Mouse (Mus musculus) CH12.LX (cell line): ENCODE data around the gene Grrp1. TPM values are rescaled to one million over a fixed set of nuclear protein-coding genes. Genes with fewer than 3 reads are reported as not detected.

ENCODE experiments used
- DNase-seq: peaks from one replicate; pipeline ENCODE4 v3.0.0-alpha.2; 2013; ENCODE audit errors: extremely low read depth
- H3K27ac ChIP-seq: 2 replicates; pipeline ENCODE4 v1.5.1; 2012; ENCODE audit warnings: low read depth, mild to moderate bottlenecking, control low read depth, moderate library complexity; ENCODE audit not compliant: insufficient read depth
- H3K27me3 ChIP-seq: replicated peaks from 2 replicates; pipeline ENCODE3; 2012; ENCODE audit warnings: inconsistent platforms
- H3K36me3 ChIP-seq, 2 experiments: replicated peaks in 1 of 2; 2 replicates each; pipeline versions ENCODE3 to v1.6.1; 2012; ENCODE audit warnings: inconsistent platforms in 1 of 2, low read length in 1 of 2, mild to moderate bottlenecking in 1 of 2, mixed read lengths in 1 of 2, moderate library complexity in 1 of 2; ENCODE audit not compliant: control insufficient read depth in 1 of 2, insufficient read depth in 1 of 2
- H3K4me1 ChIP-seq, 2 experiments: 2 replicates each; pipeline ENCODE4 v1.6.1; 2012; ENCODE audit warnings: inconsistent platforms in 1 of 2, moderate library complexity in 1 of 2; ENCODE audit not compliant: insufficient read depth in 2 of 2, control insufficient read depth in 1 of 2
- H3K4me2 ChIP-seq: 2 replicates; pipeline ENCODE4 v1.6.1; 2012; ENCODE audit warnings: low read depth, mild to moderate bottlenecking, control low read depth; ENCODE audit not compliant: poor library complexity, insufficient read depth, severe bottlenecking
- H3K4me3 ChIP-seq, 3 experiments: fragments of 150-350 bp in 1 of 3; sonication (generic) in 1 of 3; replicated peaks in 1 of 3; 2 replicates each; pipeline versions ENCODE3 to v1.5.1; 2011 to 2012; ENCODE audit warnings: low read depth in 2 of 3, low read length in 2 of 3, mild to moderate bottlenecking in 2 of 3, moderate library complexity in 2 of 3, control low read depth in 1 of 3, improper control_type of control experiment in 1 of 3, inconsistent platforms in 1 of 3, mixed read lengths in 1 of 3; ENCODE audit not compliant: poor library complexity in 1 of 3
- H3K79me2 ChIP-seq: replicated peaks from 2 replicates; pipeline ENCODE4 v1.6.1; 2012; ENCODE audit warnings: mild to moderate bottlenecking, moderate library complexity; ENCODE audit not compliant: control insufficient read depth, poor library complexity, insufficient read depth, severe bottlenecking; ENCODE audit errors: extremely low read depth
- H3K9ac ChIP-seq: 2 replicates; pipeline ENCODE4 v1.6.1; 2012; ENCODE audit warnings: low read depth, mild to moderate bottlenecking, control low read depth, moderate library complexity; ENCODE audit not compliant: insufficient read depth
- H3K9me3 ChIP-seq: replicated peaks from 2 replicates; pipeline ENCODE3; 2012; ENCODE audit warnings: low read length, inconsistent platforms, mixed read lengths
- CHD2 ChIP-seq: IDR thresholded peaks from 2 replicates; pipeline ENCODE4 v1.6.1; 2011; ENCODE audit warnings: low read length, improper control_type of control experiment
- CTCF ChIP-seq, 2 experiments: IDR thresholded peaks in 1 of 2; conservative IDR thresholded peaks in 1 of 2; 2 replicates each; pipeline ENCODE4 v1.5.1; 2011 to 2012; ENCODE audit warnings: low read depth in 2 of 2, low read length in 2 of 2, improper control_type of control experiment in 1 of 2, inconsistent platforms in 1 of 2, mild to moderate bottlenecking in 1 of 2, moderate library complexity in 1 of 2
- E2F4 ChIP-seq: IDR thresholded peaks from 2 replicates; pipeline ENCODE4 v1.6.1; 2011; ENCODE audit warnings: low read depth, low read length, improper control_type of control experiment; ENCODE audit not compliant: insufficient replicate concordance
- ELF1 ChIP-seq: IDR thresholded peaks from 2 replicates; pipeline ENCODE4 v1.6.1; 2014; ENCODE audit warnings: low read depth, mild to moderate bottlenecking, inconsistent platforms, low read length, improper control_type of control experiment
- GABPA ChIP-seq: IDR thresholded peaks from 2 replicates; pipeline ENCODE4 v1.6.1; 2012; ENCODE audit warnings: low read depth, low read length, improper control_type of control experiment, inconsistent platforms; ENCODE audit not compliant: insufficient replicate concordance
- MAX ChIP-seq: IDR thresholded peaks from 2 replicates; pipeline ENCODE4 v1.6.1; 2011; ENCODE audit warnings: low read length, improper control_type of control experiment
- MXI1 ChIP-seq: IDR thresholded peaks from 2 replicates; pipeline ENCODE4 v1.6.1; 2011; ENCODE audit warnings: mild to moderate bottlenecking, low read depth, low read length, improper control_type of control experiment
- MYC ChIP-seq: IDR thresholded peaks from 2 replicates; pipeline ENCODE4 v1.6.1; 2011; ENCODE audit warnings: low read depth, mild to moderate bottlenecking, improper control_type of control experiment, low read length
- NELFE ChIP-seq: IDR thresholded peaks from 2 replicates; pipeline ENCODE4 v1.6.1; 2011; ENCODE audit warnings: low read depth, low read length, improper control_type of control experiment
- PAX5 ChIP-seq: IDR thresholded peaks from 2 replicates; pipeline ENCODE4 v1.6.1; 2012; ENCODE audit warnings: low read length, inconsistent platforms, mixed read lengths
- TCF12 ChIP-seq: IDR thresholded peaks from 2 replicates; pipeline ENCODE4 v1.6.1; 2014; ENCODE audit warnings: low read depth, mild to moderate bottlenecking, inconsistent platforms, low read length, improper control_type of control experiment
- ZKSCAN1 ChIP-seq: IDR thresholded peaks from 2 replicates; pipeline ENCODE4 v1.6.1; 2012; ENCODE audit warnings: low read depth, inconsistent platforms, low read length, improper control_type of control experiment, borderline replicate concordance
- ZNF384 ChIP-seq: IDR thresholded peaks from 2 replicates; pipeline ENCODE4 v1.6.1; 2012; ENCODE audit warnings: low read depth, low read length, improper control_type of control experiment, inconsistent platforms
- dilution Hi-C: fragments of 300-500 bp; cut with MboI; formaldehyde crosslinking; loops from 2 replicates; pipeline ENCODE4 v1.14.3; 2020; ENCODE audit warnings: low sequenced_read_pairs; ENCODE audit not compliant: extremely low pct_unique_long_range_greater_than_20kb, extremely low pct_ligation_motif_present
- in situ Hi-C: fragments of 300-500 bp; cut with MboI; formaldehyde crosslinking; loops from 3 replicates; pipeline ENCODE4 v1.14.3; 2019; ENCODE audit warnings: low sequenced_read_pairs, low pct_ligation_motif_present, low pct_unique_long_range_greater_than_20kb, mixed read lengths
- polyA plus RNA-seq: library from polyadenylated mRNA; unstranded; fragments of >175 nt; gene quantifications from 2 replicates; pipeline ENCODE4 v1.2.1, GENCODE M21; 2012; ENCODE audit warnings: low read depth; ENCODE audit not compliant: insufficient read length
- total RNA-seq, 2 experiments: library from RNA; depleted of rRNA; stranded (reverse); fragments of 300-350 nt in 1 of 2; fragments of >200 nt in 1 of 2; gene quantifications; 2 replicates each; pipeline ENCODE4 v1.2.3; 2012 to 2014

Gene Grrp1
- total and polyA plus RNA-seq, 3 experiments: not detected

DNA sequence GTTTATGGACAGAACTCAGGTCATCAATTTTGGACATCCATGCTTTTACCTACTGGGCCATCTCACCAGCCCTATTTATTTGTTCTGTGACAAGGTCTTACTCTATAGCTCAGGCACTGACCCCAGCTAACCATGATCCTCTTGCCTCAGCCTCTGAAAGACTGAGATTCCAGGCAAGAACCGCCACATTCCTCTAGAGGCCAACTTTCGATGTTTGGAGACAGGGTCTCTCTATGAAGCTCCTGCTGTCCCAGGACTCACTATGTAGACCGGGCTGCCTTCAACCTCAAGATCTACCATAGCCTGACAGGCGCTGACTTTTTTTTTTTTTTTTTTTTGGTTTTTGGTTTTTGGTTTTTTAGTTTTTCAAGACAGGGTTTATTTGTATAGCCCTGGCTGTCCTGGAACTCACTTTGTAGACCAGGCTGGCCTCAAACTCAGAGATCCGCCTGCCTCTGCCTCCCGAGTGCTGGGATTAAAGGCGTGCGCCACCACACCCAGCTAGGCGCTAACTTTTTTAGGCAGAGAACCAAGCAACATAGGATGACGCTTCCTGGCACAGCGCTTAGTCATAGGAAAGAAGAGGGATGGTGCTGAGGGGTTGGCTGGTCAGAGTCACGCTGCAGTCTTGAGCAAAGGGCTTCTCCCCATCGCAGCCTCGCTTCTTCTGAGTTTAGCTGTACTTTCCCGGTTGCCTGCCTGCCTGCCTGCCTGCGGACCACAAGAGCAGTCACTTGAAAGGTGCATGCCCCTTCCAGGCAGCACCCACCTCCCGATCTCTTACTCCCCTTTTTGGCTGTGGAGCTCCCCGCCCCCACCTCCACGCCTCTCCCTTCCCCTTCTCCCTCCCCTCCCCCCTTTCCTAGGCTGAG is 45.0 kb upstream of the Grrp1 start:
- no peak overlapping the region for H3K27ac ChIP-seq
- in situ Hi-C loops (no loop called here), dilution Hi-C loops (no loop called here)
- peaks cover 3% of the 10 kb centered on the region for H3K9me3 ChIP-seq
- H3K4me2 ChIP-seq: no peak overlapping the region
- H3K27me3 ChIP-seq: peaks cover 4% of the 10 kb centered on the region
- H3K79me2 ChIP-seq: no peaks in the 10 kb centered on the region
- H3K4me3 ChIP-seq: no peak overlapping the region
- H3K36me3 ChIP-seq: no peaks in the 10 kb centered on the region
- no peak for TF ChIP-seq ELF1
- TF ChIP-seq E2F4: no peak
- TF ChIP-seq MXI1: no peak
- no peak for TF ChIP-seq TCF12
- no peak for TF ChIP-seq PAX5
- no peak for TF ChIP-seq GABPA
- no peak for TF ChIP-seq ZNF384
- TF ChIP-seq NELFE: no peak
- no peak for TF ChIP-seq CHD2
- TF ChIP-seq ZKSCAN1: no peak
- H3K9ac ChIP-seq: no peak overlapping the region
- no peak for DNase-seq
- H3K4me1 ChIP-seq: peaks cover 0 to 21% of the 10 kb centered on the region in 2 experiments; a peak in 2 of 4 replicates

DNA sequence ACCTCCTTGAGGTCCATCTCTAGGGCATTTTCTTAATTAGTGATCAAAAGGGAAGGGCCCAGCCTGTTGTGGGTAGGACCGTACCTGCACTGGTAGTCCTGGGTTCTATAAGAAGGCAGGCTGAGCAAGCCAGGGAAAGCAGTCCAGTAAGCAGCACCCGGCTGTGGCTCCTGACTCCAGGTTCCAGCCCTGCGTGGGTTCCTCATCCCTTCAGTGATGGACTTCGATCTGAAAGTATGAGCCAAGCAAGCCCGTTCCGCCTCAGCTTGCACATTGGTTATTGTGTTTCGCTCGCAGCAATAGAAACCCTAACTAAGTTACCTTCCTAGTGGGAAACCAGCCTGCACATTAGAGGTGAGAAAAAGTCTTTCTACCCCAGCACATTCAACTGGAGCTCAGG is 43.5 kb upstream of the Grrp1 start:
- no peaks in the 10 kb centered on the region for H3K79me2 ChIP-seq
- H3K4me1 ChIP-seq: peaks cover 0 to 19% of the 10 kb centered on the region in 2 experiments; a peak in 2 of 4 replicates
- no peaks in the 10 kb centered on the region for H3K36me3 ChIP-seq
- no peak for TF ChIP-seq MAX
- H3K27ac ChIP-seq: no peak overlapping the region
- H3K27me3 ChIP-seq: peaks cover 10% of the 10 kb centered on the region
- peaks cover 3% of the 10 kb centered on the region for H3K9me3 ChIP-seq
- H3K9ac ChIP-seq: no peak overlapping the region
- no peak overlapping the region for H3K4me3 ChIP-seq
- dilution Hi-C loops (no loop called here), in situ Hi-C loops (no loop called here)
- DNase-seq: no peak
- no peak overlapping the region for H3K4me2 ChIP-seq

DNA sequence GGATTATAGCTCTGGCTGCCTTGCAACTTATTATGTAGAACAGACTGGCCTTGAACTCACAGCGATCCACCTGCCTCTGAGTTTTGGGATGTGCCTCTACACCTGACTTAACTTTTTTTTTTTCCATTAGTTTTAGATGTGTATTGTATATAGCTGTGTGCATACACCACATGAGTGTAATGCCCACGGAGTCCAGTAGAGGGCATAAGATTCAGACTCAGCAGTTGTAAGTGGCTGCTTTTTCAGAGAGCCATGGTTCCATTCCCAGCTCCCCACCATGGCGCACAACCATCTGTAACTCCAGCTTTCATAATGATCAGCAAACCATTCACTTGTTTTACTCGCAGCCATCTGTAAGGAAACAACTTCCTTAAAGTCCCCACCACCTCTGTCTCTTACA is 42.6 kb upstream of the Grrp1 start:
- H3K9ac ChIP-seq: no peak overlapping the region
- TF ChIP-seq CTCF (conservative IDR thresholded peaks at IDR 0.05 in 1 of 2, IDR thresholded peaks at IDR 0.05 in 1 of 2; ENCODE audit: low read depth in 2 of 2, low read length in 2 of 2) (peak; percentile 27 to 31; a peak in 3 of 4 replicates), MYC (no peak)
- TF ChIP-seq, all 38 proteins: peak for 1
- no peak for DNase-seq
- Histone ChIP-seq H3K79me2 (no peaks in the 10 kb centered on the region), H3K4me2 (no peak overlapping the region), H3K4me3 (no peak overlapping the region), H3K27me3 (peaks cover 10% of the 10 kb centered on the region), H3K27ac (no peak overlapping the region), H3K36me3 (no peaks in the 10 kb centered on the region), H3K4me1 (peaks cover 0 to 16% of the 10 kb centered on the region in 2 experiments; a peak in 2 of 4 replicates), H3K9me3 (peaks cover 3% of the 10 kb centered on the region)
- in situ Hi-C loops (no loop called here), dilution Hi-C loops (no loop called here)
